Comparison of ENCODE assay signal across 11 mouse cellular contexts in the genomic region with DNA sequence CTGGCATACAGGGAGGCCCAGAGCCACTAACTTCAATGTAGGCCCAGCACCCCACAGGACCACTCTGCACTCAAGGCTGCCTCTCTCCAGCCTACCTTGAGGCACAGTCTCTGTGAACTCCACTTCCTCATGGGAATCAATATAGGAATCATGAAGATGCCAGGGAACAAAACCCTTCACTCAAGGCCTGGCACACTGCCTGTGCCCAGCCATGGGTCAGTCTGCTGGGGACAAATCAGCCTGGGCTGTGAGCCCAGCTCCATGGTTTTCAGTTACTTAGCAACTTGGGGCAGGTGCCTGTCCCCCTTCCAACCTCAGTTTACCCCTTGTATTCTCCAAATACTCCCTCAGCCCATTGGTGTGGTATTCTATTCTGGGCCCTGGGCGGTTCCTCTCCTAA.
A peak's percentile ranks its signal among the peaks of the same experiment; 100 is the strongest.
DNase-seq lines count a peak whose midpoint lies in the region; ATAC-seq and TF ChIP-seq lines count a peak whose summit lies in the region.
"Had no signal": no experiment of that assay in that cellular context is flagged by ENCODE, and none has a peak within 500 bp of the region (broad histone marks: within the 10 kb centered on the region; RNA-seq: fewer than 3 reads in every experiment).

No protein-coding gene starts in this region.

- TF ChIP-seq CTCF in heart, adult 2 months (IDR thresholded peaks at IDR 0.05) = no peak
- TF ChIP-seq CTCF in brain, embryonic 14.5 days (IDR thresholded peaks at IDR 0.05; ENCODE audit: borderline replicate concordance, extremely low read depth, insufficient read depth, insufficient read length) = no peak

- H3K27ac ChIP-seq in heart, adult 2 months = no peak overlapping the region
- H3K27ac ChIP-seq: kidney, postnatal 0 days; stomach, postnatal 0 days had no signal

- H3K36me3 ChIP-seq in heart, adult 2 months (ENCODE audit: control insufficient read depth, insufficient read depth, low read length) = no peaks in the 10 kb centered on the region

- no peak for TF ChIP-seq EP300 in heart, adult 2 months (IDR thresholded peaks at IDR 0.05; ENCODE audit: insufficient read depth, low read depth, low read length)

- no peaks in the 10 kb centered on the region for H3K79me2 ChIP-seq in heart, adult 2 months (replicated peaks; ENCODE audit: control insufficient read depth, insufficient read depth, low read length)

- no peak overlapping the region for H3K4me3 ChIP-seq in heart, adult 2 months
- H3K4me3 ChIP-seq: myocyte had no signal

- WGBS in heart, adult 2 months = 96% methylated on average over 1 of the region's 1 CpGs

- no peak for TF ChIP-seq POLR2A in heart, adult 2 months (IDR thresholded peaks at IDR 0.05; ENCODE audit: insufficient read depth, low read depth, low read length)
- TF ChIP-seq POLR2A in brain, embryonic 14.5 days (IDR thresholded peaks at IDR 0.05; ENCODE audit: borderline replicate concordance, extremely low read depth, insufficient read depth, insufficient read length, poor library complexity, severe bottlenecking) = no peak

- intact Hi-C loops in heart, adult 2 months (cut with DNase I) = no loop called here
- intact Hi-C loops in left cerebral cortex, postnatal 14 days (cut with DNase I) = no loop called here
- intact Hi-C loops in heart, postnatal 14 days (cut with DNase I) = no loop called here

- no peaks in the 10 kb centered on the region for H3K27me3 ChIP-seq in heart, adult 2 months (ENCODE audit: control insufficient read depth, insufficient read depth, low read length)

- no peaks in the 10 kb centered on the region for H3K4me1 ChIP-seq in heart, adult 2 months (ENCODE audit: control insufficient read depth, insufficient read depth, low read length)

- H3K9ac ChIP-seq in heart, adult 2 months (ENCODE audit: low read depth, low read length) = no peak overlapping the region

- DNase-seq in heart, adult 2 months = peak; percentile 33 to 42
- no peak for DNase-seq in heart, postnatal 4 days
- peak; percentile 20 to 31 for DNase-seq in left cerebral cortex, postnatal 14 days (ENCODE audit: low spot score in 2 of 2)
- no peak for DNase-seq in left cerebral cortex, adult 9 months (ENCODE audit: low spot score in 2 of 2)
- DNase-seq in brain, embryonic 14.5 days (ENCODE audit: low read depth) = peak; percentile 94
- peak; percentile 14 to 25 for DNase-seq in heart, postnatal 14 days
- DNase-seq: liver had no signal

- ATAC-seq in inflammation-experienced regulatory T-cells, adult 6 months = no peak

Comparison
In these comparisons a context has a peak if more than half of its experiments do, and no peak if none do; other contexts are left out.
1. DNase-seq: peak in heart, adult 2 months (2 of 2), left cerebral cortex, postnatal 14 days (2 of 2), brain, embryonic 14.5 days (single experiment) and heart, postnatal 14 days (2 of 2); none in heart, postnatal 4 days (single experiment) and left cerebral cortex, adult 9 months (0 of 2).